Mouse (Mus musculus): Measurements from ENCODE around the gene Treml4. TPM values are rescaled to one million over a fixed set of nuclear protein-coding genes. Genes with fewer than 3 reads are reported as not detected.
"Not testable (repeated sequence)": the region's sequence is repeated elsewhere in the genome, so short reads cannot be mapped to it uniquely, and the experiment has no call there.

Gene Treml4
- polyA plus RNA-seq, 1 experiment from 2014 or later: 0.38 TPM

DNA sequence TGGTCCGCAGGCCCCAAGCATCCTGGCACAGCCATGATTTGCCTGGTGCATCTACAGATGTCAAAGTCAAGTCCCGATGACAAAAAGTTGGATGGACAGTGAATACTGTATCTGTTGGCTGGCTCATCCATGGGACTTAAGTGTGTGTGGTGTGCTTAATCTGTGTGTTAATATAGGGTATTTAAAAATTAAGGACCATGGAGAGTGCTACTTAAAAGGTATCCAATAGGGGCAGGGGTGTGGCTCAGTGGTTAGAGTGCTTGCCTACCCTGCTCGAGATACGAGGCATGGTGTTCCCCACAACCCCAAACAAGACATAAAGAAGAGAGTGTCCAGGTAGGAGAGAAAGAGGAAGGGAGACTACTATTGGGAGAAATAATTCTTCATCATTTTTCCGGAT lies 37.7 kb downstream of the Treml4 start:
- H3K9me3 ChIP-seq (replicated peaks; ENCODE audit: control insufficient read depth, low read length, poor library complexity, severe bottlenecking): no peaks in the 10 kb centered on the region
- no peak overlapping the region for H3K9ac ChIP-seq (ENCODE audit: low read depth, low read length)
- no peak overlapping the region for H3K4me2 ChIP-seq (ENCODE audit: low read length)
- WGBS: 94% methylated on average over 5 of the region's 5 CpGs
- H3K4me3 ChIP-seq (ENCODE audit: low read depth, low read length): no peak overlapping the region
- no peak overlapping the region for H3K27ac ChIP-seq (ENCODE audit: low read length)
- no peaks in the 10 kb centered on the region for H3K4me1 ChIP-seq (ENCODE audit: control insufficient read depth, insufficient read depth, low read length)
- ATAC-seq: no peak
- H3K27me3 ChIP-seq (ENCODE audit: control insufficient read depth, insufficient read depth, low read depth, low read length): no peaks in the 10 kb centered on the region
- H3K36me3 ChIP-seq (ENCODE audit: control insufficient read depth, insufficient read depth, low read length): no peaks in the 10 kb centered on the region

DNA sequence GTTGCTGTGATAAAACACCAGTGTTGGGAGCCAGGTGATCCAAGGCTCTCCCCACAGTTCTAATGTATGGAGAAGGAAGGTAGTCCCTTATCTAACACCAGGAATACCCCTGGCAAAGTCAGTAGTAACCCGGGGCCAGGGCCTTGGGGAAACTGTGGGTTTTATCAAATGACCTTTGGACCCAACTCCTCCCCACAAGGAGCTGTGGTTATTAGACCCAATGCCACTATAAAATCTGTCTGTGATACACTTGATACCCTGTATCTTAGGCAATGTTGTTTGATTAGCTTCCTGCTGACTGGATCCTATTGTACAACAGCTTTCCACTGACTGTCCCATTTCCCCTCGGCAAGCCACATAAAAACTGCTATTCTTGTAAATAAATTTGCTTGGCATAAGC lies 48.0 kb downstream of the Treml4 start:
- H3K9me3 ChIP-seq (replicated peaks; ENCODE audit: control insufficient read depth, low read length, poor library complexity, severe bottlenecking): no peaks in the 10 kb centered on the region
- H3K4me3 ChIP-seq (ENCODE audit: low read depth, low read length): no peak overlapping the region
- H3K27ac ChIP-seq (ENCODE audit: low read length): no peak overlapping the region
- no peak overlapping the region for H3K9ac ChIP-seq (ENCODE audit: low read depth, low read length)
- H3K36me3 ChIP-seq (ENCODE audit: control insufficient read depth, insufficient read depth, low read length): no peaks in the 10 kb centered on the region
- ATAC-seq: no peak
- 73% methylated on average over 2 of the region's 2 CpGs for WGBS
- no peaks in the 10 kb centered on the region for H3K4me1 ChIP-seq (ENCODE audit: control insufficient read depth, insufficient read depth, low read length)
- H3K27me3 ChIP-seq (ENCODE audit: control insufficient read depth, insufficient read depth, low read depth, low read length): no peaks in the 10 kb centered on the region
- H3K4me2 ChIP-seq (ENCODE audit: low read length): no peak overlapping the region

DNA sequence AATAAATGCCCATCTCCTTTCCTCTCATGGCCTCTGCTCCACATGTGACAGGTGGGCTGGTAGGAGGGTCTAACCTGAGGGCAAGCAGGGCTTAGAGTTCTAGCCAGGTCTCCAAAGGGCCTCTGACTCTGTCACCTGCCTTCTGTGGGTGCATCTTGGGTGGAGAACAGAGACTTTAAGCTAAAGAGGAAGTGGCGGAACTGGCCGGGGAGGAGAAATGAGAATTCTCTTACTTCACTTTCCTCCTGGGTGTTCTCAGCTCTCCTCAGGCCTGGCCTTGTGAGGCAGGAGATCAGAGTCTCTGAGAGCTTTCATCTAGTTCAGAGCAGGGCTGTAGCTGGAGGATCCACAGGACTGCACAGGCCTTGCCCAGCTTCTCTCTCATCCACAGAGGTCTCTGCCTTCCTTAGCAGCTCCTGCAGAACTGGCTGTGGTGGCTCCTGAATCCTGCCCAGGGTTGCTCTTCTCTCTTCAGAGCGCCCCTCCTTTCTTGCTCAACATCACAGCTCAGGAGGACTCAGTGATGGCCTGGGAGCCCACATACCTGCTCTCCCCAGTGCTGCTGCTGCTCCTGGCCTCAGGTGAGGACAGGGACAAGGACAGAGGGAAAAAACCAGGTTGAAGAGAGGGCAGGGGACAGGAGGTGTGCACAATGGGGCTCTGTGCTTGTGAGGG lies 51.9 kb downstream of the Treml4 start, which contains the start of gene B430306N03Rik:
TSS of gene B430306N03Rik (plus strand) at position 237 of the 675 bp plus-strand sequence.
- not testable (repeated sequence) for H3K4me2 ChIP-seq (ENCODE audit: low read length); H3K27ac ChIP-seq (ENCODE audit: low read length); H3K36me3 ChIP-seq (ENCODE audit: control insufficient read depth, insufficient read depth, low read length); H3K27me3 ChIP-seq (ENCODE audit: control insufficient read depth, insufficient read depth, low read depth, low read length); ATAC-seq; H3K9me3 ChIP-seq (replicated peaks; ENCODE audit: control insufficient read depth, low read length, poor library complexity, severe bottlenecking); H3K9ac ChIP-seq (ENCODE audit: low read depth, low read length); H3K4me3 ChIP-seq (ENCODE audit: low read depth, low read length); H3K4me1 ChIP-seq (ENCODE audit: control insufficient read depth, insufficient read depth, low read length)
- WGBS: 84% methylated on average over 3 of the region's 3 CpGs

DNA sequence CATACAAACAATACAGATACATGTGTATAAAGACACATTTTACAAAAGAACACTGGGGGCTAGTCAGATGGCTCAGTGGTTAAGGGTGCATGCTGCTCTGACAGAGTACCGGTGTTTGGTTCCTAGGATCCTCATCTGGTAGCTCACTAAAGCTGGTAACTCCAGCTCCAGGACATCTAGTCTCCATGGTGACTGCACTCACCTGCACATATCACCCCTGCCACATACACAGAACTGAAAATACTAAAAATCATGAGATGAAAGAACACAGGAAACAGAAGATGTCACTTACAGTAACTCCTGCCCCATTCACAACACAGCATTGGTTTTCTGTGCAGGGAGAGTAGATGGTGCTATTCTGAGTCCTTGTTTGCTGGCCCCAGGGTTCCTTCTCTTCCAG lies 54.6 kb downstream of the Treml4 start:
- 90% methylated on average over 1 of the region's 1 CpGs for WGBS
- H3K4me3 ChIP-seq (ENCODE audit: low read depth, low read length): no peak overlapping the region
- no peak for ATAC-seq

DNA sequence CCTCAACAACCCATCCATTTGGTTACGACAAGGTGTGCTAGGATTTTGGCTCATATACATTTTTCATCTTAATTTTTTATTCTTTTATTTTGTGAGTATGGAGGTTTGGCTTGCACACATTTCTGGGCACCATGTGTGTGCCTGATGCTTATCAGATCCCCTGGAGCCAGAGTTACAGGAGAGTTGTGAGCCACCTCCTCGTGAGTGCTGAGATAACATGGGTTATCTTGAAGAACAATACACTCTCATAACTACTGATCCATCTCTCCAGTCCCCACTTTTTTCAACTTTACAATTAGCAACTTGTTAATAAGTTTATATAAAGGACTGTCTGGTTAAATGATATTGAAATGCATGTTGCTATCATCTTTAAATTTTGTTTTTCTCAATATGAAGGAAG lies 57.2 kb downstream of the Treml4 start:
- Histone ChIP-seq H3K27me3 (ENCODE audit: control insufficient read depth, insufficient read depth, low read depth, low read length) (no peaks in the 10 kb centered on the region), H3K4me1 (ENCODE audit: control insufficient read depth, insufficient read depth, low read length) (no peaks in the 10 kb centered on the region), H3K9ac (ENCODE audit: low read depth, low read length) (no peak overlapping the region), H3K27ac (ENCODE audit: low read length) (no peak overlapping the region), H3K4me2 (ENCODE audit: low read length) (no peak overlapping the region), H3K9me3 (replicated peaks; ENCODE audit: control insufficient read depth, low read length, poor library complexity, severe bottlenecking) (no peaks in the 10 kb centered on the region), H3K4me3 (ENCODE audit: low read depth, low read length) (no peak overlapping the region), H3K36me3 (ENCODE audit: control insufficient read depth, insufficient read depth, low read length) (no peaks in the 10 kb centered on the region)
- 89% methylated on average over 2 of the region's 2 CpGs for WGBS
- no peak for ATAC-seq

More for the DNA sequence above, 54.6 kb downstream of the Treml4 start:
- Histone ChIP-seq H3K27ac (ENCODE audit: low read length) (no peak overlapping the region), H3K4me2 (ENCODE audit: low read length) (no peak overlapping the region), H3K4me1 (ENCODE audit: control insufficient read depth, insufficient read depth, low read length) (no peaks in the 10 kb centered on the region), H3K27me3 (ENCODE audit: control insufficient read depth, insufficient read depth, low read depth, low read length) (no peaks in the 10 kb centered on the region), H3K9me3 (replicated peaks; ENCODE audit: control insufficient read depth, low read length, poor library complexity, severe bottlenecking) (no peaks in the 10 kb centered on the region), H3K36me3 (ENCODE audit: control insufficient read depth, insufficient read depth, low read length) (no peaks in the 10 kb centered on the region), H3K9ac (ENCODE audit: low read depth, low read length) (no peak overlapping the region)

DNA sequence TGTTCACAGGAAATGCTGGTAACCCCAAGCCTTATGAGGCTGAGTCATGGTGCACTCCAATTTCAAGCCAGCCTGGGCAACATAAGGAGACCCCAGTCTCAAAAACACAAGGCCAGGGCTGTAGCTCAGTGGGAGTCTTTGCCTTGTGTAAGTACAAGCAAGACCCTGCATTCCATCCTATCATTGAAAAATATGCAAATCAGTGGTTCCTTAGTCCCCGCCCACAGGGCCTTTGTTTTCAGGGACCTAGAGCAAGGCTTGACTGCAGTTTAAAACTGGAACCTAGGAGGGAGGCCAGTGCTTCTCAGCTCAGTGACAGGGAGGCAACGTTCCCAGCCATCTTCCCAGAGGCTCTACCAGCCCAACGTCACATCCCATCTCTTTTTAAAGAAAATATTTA lies 59.1 kb downstream of the Treml4 start:
- Histone ChIP-seq H3K9me3 (replicated peaks; ENCODE audit: control insufficient read depth, low read length, poor library complexity, severe bottlenecking) (no peaks in the 10 kb centered on the region), H3K4me2 (ENCODE audit: low read length) (no peak overlapping the region), H3K4me3 (ENCODE audit: low read depth, low read length) (no peak overlapping the region), H3K9ac (ENCODE audit: low read depth, low read length) (no peak overlapping the region), H3K4me1 (ENCODE audit: control insufficient read depth, insufficient read depth, low read length) (no peaks in the 10 kb centered on the region), H3K36me3 (ENCODE audit: control insufficient read depth, insufficient read depth, low read length) (no peaks in the 10 kb centered on the region), H3K27ac (ENCODE audit: low read length) (no peak overlapping the region), H3K27me3 (ENCODE audit: control insufficient read depth, insufficient read depth, low read depth, low read length) (no peaks in the 10 kb centered on the region)
- 59% methylated on average over 3 of the region's 3 CpGs for WGBS
- ATAC-seq: no peak

DNA sequence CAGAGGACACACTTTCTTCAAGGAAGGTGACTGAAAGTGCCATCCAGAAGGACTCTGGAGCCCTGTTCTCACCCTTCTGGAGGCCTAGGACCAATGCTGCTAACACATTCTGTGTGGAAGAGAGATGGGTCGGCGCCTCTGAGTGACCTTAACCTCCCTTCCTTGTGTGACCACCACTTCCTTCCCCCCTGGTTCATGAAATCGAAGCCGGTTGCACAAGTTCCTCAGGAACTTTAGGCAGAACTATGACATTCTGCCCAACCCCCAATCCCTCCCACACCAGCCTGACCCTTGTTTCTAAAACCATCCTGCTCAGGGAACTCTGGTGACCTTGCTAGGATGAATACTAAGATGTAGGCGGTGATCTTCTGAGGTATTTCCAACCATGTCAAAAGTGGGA lies 60.2 kb downstream of the Treml4 start:
- Histone ChIP-seq H3K9me3 (replicated peaks; ENCODE audit: control insufficient read depth, low read length, poor library complexity, severe bottlenecking) (no peaks in the 10 kb centered on the region), H3K4me1 (ENCODE audit: control insufficient read depth, insufficient read depth, low read length) (no peaks in the 10 kb centered on the region), H3K4me3 (ENCODE audit: low read depth, low read length) (no peak overlapping the region), H3K9ac (ENCODE audit: low read depth, low read length) (no peak overlapping the region), H3K27ac (ENCODE audit: low read length) (no peak overlapping the region), H3K4me2 (ENCODE audit: low read length) (no peak overlapping the region), H3K36me3 (ENCODE audit: control insufficient read depth, insufficient read depth, low read length) (no peaks in the 10 kb centered on the region), H3K27me3 (ENCODE audit: control insufficient read depth, insufficient read depth, low read depth, low read length) (no peaks in the 10 kb centered on the region)
- ATAC-seq: no peak
- WGBS: 94% methylated on average over 5 of the region's 5 CpGs

Other genes starting within 250 kb of the Treml4 start
- not detected in 2 replicates for gene 1700122O11Rik, start 226.0 kb upstream of the Treml4 start, polyA plus RNA-seq (2015; fragmentation: Nextera tagmentation; extraction: Ambion mirVana)
- gene 1700067P10Rik, start 175.0 kb upstream of the Treml4 start, polyA plus RNA-seq (2015; fragmentation: Nextera tagmentation; extraction: Ambion mirVana): not detected in 2 replicates
- gene 9830107B12Rik, start 118.0 kb upstream of the Treml4 start, polyA plus RNA-seq (2015; fragmentation: Nextera tagmentation; extraction: Ambion mirVana): not detected in 2 replicates
- 0.20 TPM in 1 of 2 replicates, not detected in the other for gene A530064D06Rik, start 97.0 kb upstream of the Treml4 start, polyA plus RNA-seq (2015; fragmentation: Nextera tagmentation; extraction: Ambion mirVana)
- gene Trem1, start 31.5 kb upstream of the Treml4 start, polyA plus RNA-seq (2015; fragmentation: Nextera tagmentation; extraction: Ambion mirVana): not detected in 2 replicates
- gene Trem3, start 16.5 kb upstream of the Treml4 start, polyA plus RNA-seq (2015; fragmentation: Nextera tagmentation; extraction: Ambion mirVana): not detected in 2 replicates
- 0.09 TPM in 1 of 2 replicates, not detected in the other for gene Treml2, start 35.2 kb downstream of the Treml4 start, polyA plus RNA-seq (2015; fragmentation: Nextera tagmentation; extraction: Ambion mirVana)
- gene B430306N03Rik, start 51.8 kb downstream of the Treml4 start, polyA plus RNA-seq (2015; fragmentation: Nextera tagmentation; extraction: Ambion mirVana): 0.14 TPM in 1 of 2 replicates, not detected in the other
- gene Trem2, start 82.1 kb downstream of the Treml4 start, polyA plus RNA-seq (2015; fragmentation: Nextera tagmentation; extraction: Ambion mirVana): 2.9 and 3.1 TPM in 2 replicates
- gene Treml1, start 95.6 kb downstream of the Treml4 start, polyA plus RNA-seq (2015; fragmentation: Nextera tagmentation; extraction: Ambion mirVana): 0.22 and 0.39 TPM in 2 replicates
- 10.7 and 11.1 TPM in 2 replicates for gene Nfya, start 145.6 kb downstream of the Treml4 start, polyA plus RNA-seq (2015; fragmentation: Nextera tagmentation; extraction: Ambion mirVana)
- 32.7 and 36.4 TPM in 2 replicates for gene Oard1, start 145.7 kb downstream of the Treml4 start, polyA plus RNA-seq (2015; fragmentation: Nextera tagmentation; extraction: Ambion mirVana)
- gene Apobec2, start 168.6 kb downstream of the Treml4 start, polyA plus RNA-seq (2015; fragmentation: Nextera tagmentation; extraction: Ambion mirVana): 0.43 and 0.58 TPM in 2 replicates
- 1.8 and 1.9 TPM in 2 replicates for gene Tspo2, start 187.2 kb downstream of the Treml4 start, polyA plus RNA-seq (2015; fragmentation: Nextera tagmentation; extraction: Ambion mirVana)
- 0.21 TPM in 1 of 2 replicates, not detected in the other for gene Unc5cl, start 190.6 kb downstream of the Treml4 start, polyA plus RNA-seq (2015; fragmentation: Nextera tagmentation; extraction: Ambion mirVana)

Data from midbrain, embryonic 16.5 days (tissue).